Mouse (Mus musculus): Measurements from ENCODE around the gene Gm17402.
A peak's percentile ranks its signal among the peaks of the same experiment; 100 is the strongest.

Gene Gm17402

GRCm38 (mm10) chr3:67375063-67375462, at the start of gene Gm17402:
Gene Gm17402, minus strand, starts transcription at chr3:67375163.
- no peak for DNase-seq (ENCODE audit: low read depth)

- peak; percentile 70 for DNase-seq (ENCODE audit: low read depth)
Observed at GRCm38 (mm10) chr3:67378215-67378614, 3.3 kb upstream of the Gm17402 start.

- DNase-seq (ENCODE audit: low read depth), result no peak
Observed at GRCm38 (mm10) chr3:67374360-67374778, 594 bp downstream of the Gm17402 start.

GRCm38 (mm10) chr3:67373872-67374271, 1.1 kb downstream of the Gm17402 start, which contains the start of gene Mlf1:
Gene Mlf1, plus strand, starts transcription at chr3:67374097.
- DNase-seq (ENCODE audit: low read depth), result peak; percentile 93

GRCm38 (mm10) chr3:67372781-67373180, 2.2 kb downstream of the Gm17402 start:
- peak; percentile 14 for DNase-seq (ENCODE audit: low read depth)

- no peak for DNase-seq (ENCODE audit: low read depth)
Observed at GRCm38 (mm10) chr3:67372194-67372593, 2.8 kb downstream of the Gm17402 start.

GRCm38 (mm10) chr3:67369407-67370079, 5.4 kb downstream of the Gm17402 start:
- peak; percentile 19 for DNase-seq (ENCODE audit: low read depth)

GRCm38 (mm10) chr3:67367481-67367880, 7.5 kb downstream of the Gm17402 start:
- no peak for DNase-seq (ENCODE audit: low read depth)

- DNase-seq (ENCODE audit: low read depth), result no peak
Observed at GRCm38 (mm10) chr3:67366087-67366892, 8.7 kb downstream of the Gm17402 start.

GRCm38 (mm10) chr3:67358376-67358775, 16.6 kb downstream of the Gm17402 start:
- DNase-seq (ENCODE audit: low read depth), result no peak

GRCm38 (mm10) chr3:67352763-67353149, 22.2 kb downstream of the Gm17402 start:
- no peak for DNase-seq (ENCODE audit: low read depth)

GRCm38 (mm10) chr3:67352128-67352762, 22.7 kb downstream of the Gm17402 start:
- DNase-seq (ENCODE audit: low read depth), result peak; percentile 72

- no peak for DNase-seq (ENCODE audit: low read depth)
Observed at GRCm38 (mm10) chr3:67351406-67352127, 23.4 kb downstream of the Gm17402 start.

GRCm38 (mm10) chr3:67346674-67347073, 28.3 kb downstream of the Gm17402 start:
- no peak for DNase-seq (ENCODE audit: low read depth)

GRCm38 (mm10) chr3:67344599-67344998, 30.4 kb downstream of the Gm17402 start:
- DNase-seq (ENCODE audit: low read depth), result peak; percentile 68

GRCm38 (mm10) chr3:67343004-67343662, 31.8 kb downstream of the Gm17402 start:
- DNase-seq (ENCODE audit: low read depth), result peak; percentile 60

GRCm38 (mm10) chr3:67340921-67341320, 34.0 kb downstream of the Gm17402 start:
- no peak for DNase-seq (ENCODE audit: low read depth)

- DNase-seq (ENCODE audit: low read depth), result no peak
Observed at GRCm38 (mm10) chr3:67339558-67339957, 35.4 kb downstream of the Gm17402 start.

- DNase-seq (ENCODE audit: low read depth), result no peak
Observed at GRCm38 (mm10) chr3:67322422-67322821, 52.5 kb downstream of the Gm17402 start.
